Mouse (Mus musculus) MEL (cell line): Measurements from ENCODE around the gene Slc37a3. TPM values are rescaled to one million over a fixed set of nuclear protein-coding genes. Genes with fewer than 3 reads are reported as not detected.

Source experiments
- DNase-seq: peaks from one replicate; pipeline ENCODE4 v3.0.0; 2011; ENCODE audit warnings: low read depth, low spot score
- H3K27ac ChIP-seq: 2 replicates; pipeline ENCODE4 v1.5.1; 2012; ENCODE audit warnings: low read depth, mild to moderate bottlenecking, control low read depth, low read length, moderate library complexity; ENCODE audit not compliant: control insufficient read depth
- H3K27me3 ChIP-seq, 2 experiments: fragments of 150-350 bp in 1 of 2; sonication (generic) in 1 of 2; 2 replicates each; pipeline ENCODE4 v1.6.1; 2012; ENCODE audit warnings: low read length in 2 of 2, mild to moderate bottlenecking in 2 of 2, improper control_type of control experiment in 1 of 2, moderate library complexity in 1 of 2; ENCODE audit not compliant: insufficient read depth in 2 of 2, control insufficient read depth in 1 of 2
- H3K36me3 ChIP-seq, 2 experiments: 2 replicates each; pipeline ENCODE4 v1.6.1; 2012 to 2014; ENCODE audit warnings: low read length in 2 of 2, improper control_type of control experiment in 1 of 2, inconsistent platforms in 1 of 2, mild to moderate bottlenecking in 1 of 2; ENCODE audit not compliant: insufficient read depth in 2 of 2, control insufficient read depth in 1 of 2
- H3K4me1 ChIP-seq, 2 experiments: fragments of 150-350 bp in 1 of 2; sonication (generic) in 1 of 2; 2 replicates each; pipeline ENCODE4 v1.6.1; 2012; ENCODE audit warnings: low read length in 2 of 2, improper control_type of control experiment in 1 of 2, mild to moderate bottlenecking in 1 of 2; ENCODE audit not compliant: insufficient read depth in 2 of 2, control insufficient read depth in 1 of 2
- H3K4me3 ChIP-seq, 2 experiments: fragments of 150-350 bp in 1 of 2; sonication (generic) in 1 of 2; 2 replicates each; pipeline ENCODE4 v1.5.1; 2012; ENCODE audit warnings: low read depth in 2 of 2, low read length in 2 of 2, mild to moderate bottlenecking in 2 of 2, moderate library complexity in 2 of 2, control low read depth in 1 of 2, improper control_type of control experiment in 1 of 2; ENCODE audit not compliant: control insufficient read depth in 1 of 2, insufficient read depth in 1 of 2
- H3K79me2 ChIP-seq: 2 replicates; pipeline ENCODE4 v1.6.1; 2012; ENCODE audit warnings: mild to moderate bottlenecking, low read length, moderate library complexity; ENCODE audit not compliant: control insufficient read depth, poor library complexity, insufficient read depth
- H3K9ac ChIP-seq: 2 replicates; pipeline ENCODE4 v1.6.1; 2012; ENCODE audit warnings: low read depth, mild to moderate bottlenecking, control low read depth, low read length, moderate library complexity; ENCODE audit not compliant: control insufficient read depth, poor library complexity, severe bottlenecking
- H3K9me3 ChIP-seq: fragments of 150-350 bp; sonication (generic); replicated peaks from 2 replicates; pipeline ENCODE4 v1.6.1; 2012; ENCODE audit warnings: mild to moderate bottlenecking, low read length, improper control_type of control experiment, moderate library complexity; ENCODE audit not compliant: insufficient read depth
- CHD2 ChIP-seq: IDR thresholded peaks from 2 replicates; pipeline ENCODE4 v1.6.1; 2011; ENCODE audit warnings: low read length, improper control_type of control experiment
- E2F4 ChIP-seq: IDR thresholded peaks from 2 replicates; pipeline ENCODE4 v1.6.1; 2011; ENCODE audit warnings: low read depth, low read length, improper control_type of control experiment, borderline replicate concordance
- ELF1 ChIP-seq: IDR thresholded peaks from 2 replicates; pipeline ENCODE4 v1.6.1; 2014; ENCODE audit warnings: low read depth, mild to moderate bottlenecking, inconsistent platforms, low read length, improper control_type of control experiment, moderate library complexity
- JUND ChIP-seq: IDR thresholded peaks from 2 replicates; pipeline ENCODE4 v1.6.1; 2011; ENCODE audit warnings: low read depth, mild to moderate bottlenecking, improper control_type of control experiment, low read length
- MAX ChIP-seq: IDR thresholded peaks from 2 replicates; pipeline ENCODE4 v1.6.1; 2011; ENCODE audit warnings: low read length, improper control_type of control experiment
- MAZ ChIP-seq: IDR thresholded peaks from 2 replicates; pipeline ENCODE4 v1.6.1; 2012; ENCODE audit warnings: low read depth, mild to moderate bottlenecking, inconsistent platforms, low read length, improper control_type of control experiment
- MEF2A ChIP-seq: IDR thresholded peaks from 2 replicates; pipeline ENCODE4 v1.6.1; 2014; ENCODE audit warnings: low read depth, mild to moderate bottlenecking, inconsistent platforms, low read length, improper control_type of control experiment; ENCODE audit not compliant: poor library complexity, insufficient replicate concordance, severe bottlenecking; ENCODE audit errors: extremely low read depth
- MYB ChIP-seq: IDR thresholded peaks from 2 replicates; pipeline ENCODE4 v1.6.1; 2011; ENCODE audit warnings: mild to moderate bottlenecking, low read depth, low read length, improper control_type of control experiment
- MYC ChIP-seq: IDR thresholded peaks from 2 replicates; pipeline ENCODE4 v1.6.1; 2011; ENCODE audit warnings: low read depth, mild to moderate bottlenecking, low read length, improper control_type of control experiment, moderate library complexity
- NELFE ChIP-seq: IDR thresholded peaks from 2 replicates; pipeline ENCODE4 v1.6.1; 2011; ENCODE audit warnings: low read depth, low read length, improper control_type of control experiment
- NRF1 ChIP-seq: IDR thresholded peaks from 2 replicates; pipeline ENCODE4 v1.6.1; 2014; ENCODE audit warnings: low read depth, mild to moderate bottlenecking, inconsistent platforms, low read length, improper control_type of control experiment, moderate library complexity; ENCODE audit not compliant: poor library complexity, insufficient read depth, severe bottlenecking
- POLR2A ChIP-seq, 2 experiments: IDR thresholded peaks; 2 replicates each; pipeline ENCODE4 v1.6.1; 2011 to 2012; ENCODE audit warnings: low read length in 2 of 2, mild to moderate bottlenecking in 2 of 2, control low read depth in 1 of 2, improper control_type of control experiment in 1 of 2, low read depth in 1 of 2, moderate library complexity in 1 of 2; ENCODE audit not compliant: control insufficient read depth in 1 of 2, insufficient read depth in 1 of 2, poor library complexity in 1 of 2
- POLR2AphosphoS5 ChIP-seq: IDR thresholded peaks from 2 replicates; pipeline ENCODE4 v1.6.1; 2012; ENCODE audit warnings: low read depth, borderline replicate concordance, mild to moderate bottlenecking, inconsistent platforms, low read length, moderate library complexity, mixed read lengths
- RAD21 ChIP-seq: IDR thresholded peaks from 2 replicates; pipeline ENCODE4 v1.6.1; 2011; ENCODE audit warnings: mild to moderate bottlenecking, low read depth, low read length, improper control_type of control experiment
- SMC3 ChIP-seq: IDR thresholded peaks from 2 replicates; pipeline ENCODE4 v1.6.1; 2011; ENCODE audit warnings: low read depth, low read length, improper control_type of control experiment
- TBP ChIP-seq: IDR thresholded peaks from 2 replicates; pipeline ENCODE4 v1.8.0; 2011; ENCODE audit warnings: low read depth, low read length, improper control_type of control experiment
- USF1 ChIP-seq: IDR thresholded peaks from 2 replicates; pipeline ENCODE4 v1.6.1; 2014; ENCODE audit warnings: low read depth, mild to moderate bottlenecking, inconsistent platforms, low read length, improper control_type of control experiment, moderate library complexity
- ZC3H11A ChIP-seq: IDR thresholded peaks from 2 replicates; pipeline ENCODE4 v1.6.1; 2012; ENCODE audit warnings: low read depth, mild to moderate bottlenecking, inconsistent platforms, low read length, improper control_type of control experiment
- ZNF384 ChIP-seq: IDR thresholded peaks from 2 replicates; pipeline ENCODE4 v1.6.1; 2012; ENCODE audit warnings: low read depth, mild to moderate bottlenecking, inconsistent platforms, low read length, improper control_type of control experiment
- polyA plus RNA-seq, 2 experiments: library from polyadenylated mRNA; stranded (reverse) in 1 of 2; unstranded in 1 of 2; fragments of >175 nt in 1 of 2; fragments of >200 nt in 1 of 2; gene quantifications; 2 replicates each; pipeline versions ENCODE4 v1.2.1 to v1.2.4; 2012; ENCODE audit warnings: low replicate concordance in 2 of 2, low read depth in 1 of 2; ENCODE audit not compliant: insufficient read length in 2 of 2, insufficient read depth in 1 of 2, missing spikeins in 1 of 2
- total RNA-seq: library from RNA; depleted of rRNA; stranded (reverse); fragments of 300-350 nt; gene quantifications from 2 replicates; pipeline ENCODE4 v1.2.3, GENCODE M21; 2012

Slc37a3 gene
- total and polyA plus RNA-seq, 3 experiments, result 4.9 to 12.0 TPM; not detected in 1

DNA sequence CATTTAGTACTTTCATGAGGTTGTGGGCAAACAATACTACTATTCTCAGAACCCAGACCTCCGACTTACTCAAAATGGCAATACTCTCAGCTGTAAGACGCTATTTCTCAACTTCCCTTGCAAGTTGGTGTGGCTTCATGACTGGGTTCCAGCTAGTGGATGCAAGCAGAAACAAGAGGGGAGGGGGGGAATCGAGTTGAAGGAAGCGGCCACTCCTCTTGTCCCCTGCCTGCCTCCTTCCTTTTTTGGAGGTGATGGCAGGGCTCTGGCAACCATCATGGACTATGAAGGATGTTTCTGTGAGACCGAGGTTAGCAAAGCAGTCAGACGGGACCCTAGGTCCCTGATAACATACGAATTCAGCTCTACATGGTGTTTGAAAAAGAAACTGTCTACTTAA is 87.8 kb downstream of the Slc37a3 start:
- no peaks in the 10 kb centered on the region for H3K4me1 ChIP-seq
- TF ChIP-seq MEF2A (no peak), E2F4 (no peak), POLR2A (IDR thresholded peaks at IDR 0.05; ENCODE audit: control insufficient read depth in 1 of 2, insufficient read depth in 1 of 2, low read depth in 1 of 2, low read length in 2 of 2, poor library complexity in 1 of 2) (no peak), NRF1 (no peak), ZC3H11A (no peak)
- TF ChIP-seq, all 39 proteins: peak for 0
- H3K79me2 ChIP-seq, result no peaks in the 10 kb centered on the region
- H3K9me3 ChIP-seq, result no peaks in the 10 kb centered on the region
- DNase-seq, result no peak
- H3K27me3 ChIP-seq, result no peaks in the 10 kb centered on the region
- no peaks in the 10 kb centered on the region for H3K36me3 ChIP-seq
- H3K9ac ChIP-seq, result no peak overlapping the region
- H3K27ac ChIP-seq, result no peak overlapping the region
- H3K4me3 ChIP-seq, result no peak overlapping the region

GRCm38 (mm10) chr6:39287782-39288181 is 89.7 kb downstream of the Slc37a3 start:
- H3K27me3 ChIP-seq, result no peaks in the 10 kb centered on the region
- DNase-seq, result no peak
- no peaks in the 10 kb centered on the region for H3K79me2 ChIP-seq
- no peak overlapping the region for H3K4me3 ChIP-seq
- no peaks in the 10 kb centered on the region for H3K36me3 ChIP-seq
- no peaks in the 10 kb centered on the region for H3K9me3 ChIP-seq
- no peak overlapping the region for H3K27ac ChIP-seq
- no peak for TF ChIP-seq CHD2
- TF ChIP-seq ELF1, result no peak
- TF ChIP-seq RAD21, result no peak
- TF ChIP-seq MYC, result no peak
- no peak for TF ChIP-seq ZNF384
- TF ChIP-seq USF1, result no peak
- no peaks in the 10 kb centered on the region for H3K4me1 ChIP-seq
- H3K9ac ChIP-seq, result no peak overlapping the region

DNA sequence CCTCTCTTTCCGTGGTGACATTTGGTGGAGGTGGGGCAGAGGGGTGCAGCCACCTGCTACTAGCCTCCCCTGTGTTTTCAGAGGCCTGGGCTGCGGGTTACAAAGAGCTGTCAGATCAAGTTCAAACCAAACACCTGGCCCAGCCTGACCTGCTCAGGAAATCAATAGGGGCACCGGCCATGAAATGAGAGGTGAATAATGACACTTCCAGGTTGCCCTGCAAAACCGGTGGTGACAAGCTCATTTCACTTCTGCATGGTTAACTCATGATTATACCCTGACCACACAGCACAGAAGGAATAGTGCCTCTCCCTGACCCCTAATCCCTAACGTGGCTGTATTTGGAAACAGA is 90.8 kb downstream of the Slc37a3 start:
- no peaks in the 10 kb centered on the region for H3K27me3 ChIP-seq
- H3K9ac ChIP-seq, result no peak overlapping the region
- H3K4me3 ChIP-seq, result no peak overlapping the region
- no peak for DNase-seq
- no peaks in the 10 kb centered on the region for H3K79me2 ChIP-seq
- no peaks in the 10 kb centered on the region for H3K4me1 ChIP-seq
- H3K9me3 ChIP-seq, result no peaks in the 10 kb centered on the region
- H3K36me3 ChIP-seq, result no peaks in the 10 kb centered on the region
- no peak overlapping the region for H3K27ac ChIP-seq
- TF ChIP-seq SMC3, result no peak
- TF ChIP-seq MAX, result no peak
- TF ChIP-seq ZNF384, result no peak
- no peak for TF ChIP-seq NELFE
- no peak for TF ChIP-seq USF1
- no peak for TF ChIP-seq JUND
- TF ChIP-seq CHD2, result no peak
- no peak for TF ChIP-seq TBP
- TF ChIP-seq MYB, result no peak
- no peak for TF ChIP-seq ZC3H11A
- TF ChIP-seq RAD21, result no peak
- TF ChIP-seq MAZ, result no peak
- no peak for TF ChIP-seq POLR2AphosphoS5
